Mouse (Mus musculus): Measurements from ENCODE around the gene Lypla2. TPM values are rescaled to one million over a fixed set of nuclear protein-coding genes. Genes with fewer than 3 reads are reported as not detected.

The Lypla2 gene
- polyA plus RNA-seq, 1 experiment from 2014 or later = 210 TPM

GRCm38 (mm10) chr4:135960717-135961116 lies 11.7 kb downstream of the Lypla2 start:
- H3K36me3 ChIP-seq = peaks cover 54% of the 10 kb centered on the region

DNA sequence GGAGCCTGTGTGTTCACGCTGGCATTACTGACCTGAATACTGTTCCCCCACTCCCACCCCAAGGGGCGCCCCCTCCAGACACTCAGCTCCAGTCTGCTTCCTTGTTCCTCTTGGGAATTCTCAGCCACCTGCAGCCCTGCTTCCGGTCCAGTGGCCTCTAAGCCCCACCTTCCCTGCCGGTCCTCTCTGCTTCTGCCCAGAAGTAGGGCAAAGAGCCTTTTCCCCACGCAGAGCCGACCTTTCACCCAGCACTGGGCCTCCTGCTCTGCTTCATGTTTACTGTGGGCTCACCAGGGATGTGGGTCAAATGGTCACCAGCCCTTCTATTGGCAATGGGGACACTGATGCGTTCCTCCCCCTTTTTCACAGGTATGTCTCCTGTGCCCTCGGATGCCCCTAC lies 14.1 kb downstream of the Lypla2 start:
- peaks cover 6% of the 10 kb centered on the region for H3K4me1 ChIP-seq (replicated peaks)

More at GRCm38 (mm10) chr4:135960717-135961116, 11.7 kb downstream of the Lypla2 start:
- peaks cover 5% of the 10 kb centered on the region; the same call in 1 of the 2 replicates for H3K27me3 ChIP-seq
- H3K4me3 ChIP-seq (replicated peaks) = no peak overlapping the region
- H3K4me2 ChIP-seq (replicated peaks) = no peak overlapping the region
- WGBS = 22% methylated on average over 5 of the region's 5 CpGs
- peaks cover 20% of the 10 kb centered on the region for H3K4me1 ChIP-seq (replicated peaks)
- no peaks in the 10 kb centered on the region for H3K9me3 ChIP-seq
- ATAC-seq = no peak
- H3K27ac ChIP-seq = no peak overlapping the region
- no peak overlapping the region for H3K9ac ChIP-seq (replicated peaks)

GRCm38 (mm10) chr4:135955886-135956285 lies 16.5 kb downstream of the Lypla2 start:
- Histone ChIP-seq H3K36me3 (peaks cover 70% of the 10 kb centered on the region), H3K4me3 (replicated peaks) (no peak overlapping the region), H3K27ac (no peak overlapping the region), H3K27me3 (no peaks in the 10 kb centered on the region), H3K4me1 (replicated peaks) (no peaks in the 10 kb centered on the region), H3K4me2 (replicated peaks) (no peak overlapping the region), H3K9me3 (no peaks in the 10 kb centered on the region), H3K9ac (replicated peaks) (no peak overlapping the region)
- 88% methylated on average over 9 of the region's 9 CpGs for WGBS
- no peak for ATAC-seq

More for the DNA sequence above, 14.1 kb downstream of the Lypla2 start:
- Histone ChIP-seq H3K27ac (no peak overlapping the region), H3K9ac (replicated peaks) (no peak overlapping the region), H3K4me3 (replicated peaks) (no peak overlapping the region), H3K9me3 (no peaks in the 10 kb centered on the region), H3K36me3 (peaks cover 60% of the 10 kb centered on the region), H3K4me2 (replicated peaks) (no peak overlapping the region), H3K27me3 (no peaks in the 10 kb centered on the region)
- ATAC-seq = no peak
- WGBS = 71% methylated on average over 8 of the region's 8 CpGs

GRCm38 (mm10) chr4:135954241-135954640 lies 18.2 kb downstream of the Lypla2 start:
- Histone ChIP-seq H3K4me1 (replicated peaks) (0 out of 2 replicates have a peak, but pooled peaks cover 4% of the 10 kb centered on the region), H3K27ac (no peak overlapping the region), H3K9me3 (no peaks in the 10 kb centered on the region), H3K4me3 (replicated peaks) (no peak overlapping the region), H3K36me3 (peaks cover 60% of the 10 kb centered on the region), H3K9ac (replicated peaks) (no peak overlapping the region), H3K4me2 (replicated peaks) (no peak overlapping the region), H3K27me3 (no peaks in the 10 kb centered on the region)
- ATAC-seq = peak; percentile 63; the same call in 1 of the 2 replicates
- 11% methylated on average over 2 of the region's 2 CpGs for WGBS

DNA sequence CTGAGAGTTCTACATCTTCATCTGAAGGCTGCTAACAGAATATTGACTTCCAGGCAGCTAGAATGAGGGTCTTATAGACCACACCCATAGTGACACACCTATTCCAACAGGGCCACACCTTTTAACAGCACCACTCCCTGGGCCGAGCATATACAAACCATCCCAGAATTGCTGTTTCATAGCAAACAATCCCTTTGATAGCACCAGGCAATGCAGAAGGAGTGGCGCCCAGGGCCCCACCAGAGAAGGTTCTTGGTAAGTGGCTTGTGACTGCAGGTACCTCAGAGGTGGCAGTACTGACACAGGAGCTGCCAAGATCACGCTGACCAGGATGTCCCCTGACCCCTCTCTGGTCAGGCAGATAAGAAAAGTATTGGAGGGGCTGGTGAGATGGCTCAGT lies 19.2 kb downstream of the Lypla2 start:
- no peaks in the 10 kb centered on the region for H3K9me3 ChIP-seq
- H3K9ac ChIP-seq (replicated peaks) = no peak overlapping the region
- no peak for ATAC-seq
- WGBS = 93% methylated on average over 3 of the region's 3 CpGs
- H3K4me3 ChIP-seq (replicated peaks) = no peak overlapping the region
- H3K36me3 ChIP-seq = peaks cover 50% of the 10 kb centered on the region
- no peak overlapping the region for H3K27ac ChIP-seq
- peaks cover 10% of the 10 kb centered on the region; the same call in 1 of the 2 replicates for H3K4me1 ChIP-seq (replicated peaks)
- H3K27me3 ChIP-seq = no peaks in the 10 kb centered on the region
- H3K4me2 ChIP-seq (replicated peaks) = no peak overlapping the region

- Histone ChIP-seq H3K4me2 (replicated peaks) (no peak overlapping the region), H3K4me1 (replicated peaks) (peaks cover 22% of the 10 kb centered on the region)
- WGBS = 90% methylated on average over 3 of the region's 3 CpGs
These were observed 20.9 kb downstream of the Lypla2 start for GRCm38 (mm10) chr4:135951505-135951904.

DNA sequence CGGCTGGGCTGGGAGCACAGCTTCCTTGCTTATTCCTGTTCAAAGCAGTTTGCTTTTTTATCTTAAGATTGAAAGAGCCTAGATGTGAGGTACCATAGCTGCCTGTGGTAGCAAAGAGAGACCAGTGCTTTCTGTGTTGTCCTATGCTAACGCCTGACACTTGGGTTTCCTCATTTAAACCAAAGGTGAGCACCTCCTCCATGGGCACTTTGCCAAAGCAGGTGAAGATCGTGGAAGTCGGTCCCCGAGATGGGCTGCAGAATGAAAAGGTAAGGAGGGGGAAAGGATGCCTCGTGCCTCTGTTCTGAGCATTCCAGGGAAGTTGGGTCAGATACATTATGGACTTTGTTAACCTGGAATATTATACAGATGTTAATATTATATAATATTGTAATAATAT lies 22.1 kb downstream of the Lypla2 start:
- no peak for ATAC-seq
- Histone ChIP-seq H3K27ac (no peak overlapping the region), H3K4me3 (replicated peaks) (no peak overlapping the region), H3K4me2 (replicated peaks) (no peak overlapping the region), H3K9ac (replicated peaks) (no peak overlapping the region), H3K36me3 (peaks cover 28% of the 10 kb centered on the region), H3K4me1 (replicated peaks) (peaks cover 28% of the 10 kb centered on the region), H3K9me3 (no peaks in the 10 kb centered on the region), H3K27me3 (no peaks in the 10 kb centered on the region)
- WGBS = 92% methylated on average over 6 of the region's 6 CpGs

More at GRCm38 (mm10) chr4:135951505-135951904, 20.9 kb downstream of the Lypla2 start:
- H3K27me3 ChIP-seq = no peaks in the 10 kb centered on the region
- H3K27ac ChIP-seq = no peak overlapping the region
- H3K36me3 ChIP-seq = peaks cover 38% of the 10 kb centered on the region
- ATAC-seq = no peak
- H3K9ac ChIP-seq (replicated peaks) = no peak overlapping the region
- no peak overlapping the region for H3K4me3 ChIP-seq (replicated peaks)
- no peaks in the 10 kb centered on the region for H3K9me3 ChIP-seq

GRCm38 (mm10) chr4:135949911-135950310 lies 22.5 kb downstream of the Lypla2 start:
- H3K27ac ChIP-seq = no peak overlapping the region
- H3K36me3 ChIP-seq = peaks cover 25% of the 10 kb centered on the region
- ATAC-seq = no peak
- 75% methylated on average over 6 of the region's 6 CpGs for WGBS
- peaks cover 28% of the 10 kb centered on the region for H3K4me1 ChIP-seq (replicated peaks)
- H3K9ac ChIP-seq (replicated peaks) = no peak overlapping the region
- H3K4me3 ChIP-seq (replicated peaks) = no peak overlapping the region
- no peak overlapping the region for H3K4me2 ChIP-seq (replicated peaks)
- H3K9me3 ChIP-seq = no peaks in the 10 kb centered on the region
- no peaks in the 10 kb centered on the region for H3K27me3 ChIP-seq

- no peak for ATAC-seq
- Histone ChIP-seq H3K4me1 (replicated peaks) (peaks cover 28% of the 10 kb centered on the region), H3K27me3 (no peaks in the 10 kb centered on the region), H3K4me3 (replicated peaks) (no peak overlapping the region), H3K36me3 (peaks cover 22% of the 10 kb centered on the region), H3K9me3 (no peaks in the 10 kb centered on the region), H3K27ac (no peak overlapping the region), H3K9ac (replicated peaks) (no peak overlapping the region), H3K4me2 (replicated peaks) (no peak overlapping the region)
- WGBS = 88% methylated on average over 10 of the region's 10 CpGs
These were observed 23.0 kb downstream of the Lypla2 start for GRCm38 (mm10) chr4:135949475-135949874.

DNA sequence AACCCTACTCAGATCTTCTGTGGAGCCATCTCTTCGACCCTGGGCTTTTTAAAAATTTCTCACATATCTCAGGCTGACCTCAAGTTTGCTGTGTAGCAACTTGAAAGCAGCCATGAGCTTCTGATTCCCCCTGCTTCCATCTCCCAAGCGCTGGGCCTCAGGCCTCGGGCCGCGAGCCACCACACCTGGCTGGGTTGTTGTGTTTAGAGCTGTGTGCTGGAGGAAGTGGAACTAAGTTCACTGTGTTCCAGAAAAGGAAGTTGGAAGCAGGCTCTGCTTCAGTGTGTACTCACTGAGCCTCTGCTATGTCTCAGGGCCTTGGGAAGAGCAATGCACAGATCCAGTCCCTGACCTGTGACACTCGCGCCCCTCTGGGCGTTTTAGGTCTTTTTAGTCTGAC lies 24.3 kb downstream of the Lypla2 start:
- ATAC-seq = no peak
- H3K9me3 ChIP-seq = no peaks in the 10 kb centered on the region
- H3K4me3 ChIP-seq (replicated peaks) = no peak overlapping the region
- WGBS = 93% methylated on average over 8 of the region's 8 CpGs
- H3K27ac ChIP-seq = no peak overlapping the region
- H3K9ac ChIP-seq (replicated peaks) = no peak overlapping the region
- peaks cover 28% of the 10 kb centered on the region for H3K4me1 ChIP-seq (replicated peaks)
- peaks cover 20% of the 10 kb centered on the region for H3K36me3 ChIP-seq
- H3K27me3 ChIP-seq = no peaks in the 10 kb centered on the region
- no peak overlapping the region for H3K4me2 ChIP-seq (replicated peaks)

- Histone ChIP-seq H3K4me2 (replicated peaks) (peak overlapping the region; percentile 81), H3K36me3 (peaks cover 10% of the 10 kb centered on the region), H3K9me3 (no peaks in the 10 kb centered on the region), H3K4me1 (replicated peaks) (peaks cover 28% of the 10 kb centered on the region), H3K27me3 (no peaks in the 10 kb centered on the region), H3K9ac (replicated peaks) (peak overlapping the region; percentile 82), H3K4me3 (replicated peaks) (peak overlapping the region; percentile 83), H3K27ac (peak overlapping the region; percentile 51)
- peak; percentile 3; the same call in 1 of the 2 replicates for ATAC-seq
- WGBS = 3% methylated on average over 28 of the region's 28 CpGs
These were observed 25.6 kb downstream of the Lypla2 start for GRCm38 (mm10) chr4:135946659-135947301.

GRCm38 (mm10) chr4:135946278-135946658 lies 26.2 kb downstream of the Lypla2 start, which contains the start of gene Hmgcl:
Hmgcl (plus strand) TSS chr4:135946448.
- Histone ChIP-seq H3K4me3 (replicated peaks) (peak within 1 kb of the TSS; percentile 83), H3K9me3 (no peaks in the 10 kb centered on the region), H3K9ac (replicated peaks) (peak within 1 kb of the TSS; percentile 82), H3K27ac (peak within 1 kb of the TSS; percentile 67), H3K4me1 (replicated peaks) (peaks cover 28% of the 10 kb centered on the region), H3K27me3 (no peaks in the 10 kb centered on the region), H3K36me3 (peaks cover 7% of the 10 kb centered on the region), H3K4me2 (replicated peaks) (peak within 1 kb of the TSS; percentile 81)
- ATAC-seq = peak; percentile 92
- 0% methylated on average over 23 of the region's 23 CpGs for WGBS
